Mouse (Mus musculus) heart, adult 2 months (tissue): ENCODE results near the gene Sdhaf2. TPM values are rescaled to one million over a fixed set of nuclear protein-coding genes. Genes with fewer than 3 reads are reported as not detected.
A peak's percentile ranks its signal among the peaks of the same experiment; 100 is the strongest.

ENCODE experiments used
- DNase-seq, 2 experiments: peaks; one replicate each; pipeline ENCODE4 v3.0.0; 2021
- H3K27ac ChIP-seq: fragments of 200-600 bp; 2 replicates; pipeline ENCODE4 v1.8.1; 2022
- H3K27me3 ChIP-seq: fragments of 200-500 bp; 2 replicates; pipeline ENCODE4 v1.6.1; 2012; ENCODE audit warnings: mild to moderate bottlenecking, low read length, inconsistent platforms, mixed read lengths; ENCODE audit not compliant: control insufficient read depth, insufficient read depth
- H3K36me3 ChIP-seq: fragments of 200-500 bp; 2 replicates; pipeline ENCODE4 v1.6.1; 2012; ENCODE audit warnings: low read length, inconsistent platforms; ENCODE audit not compliant: control insufficient read depth, insufficient read depth
- H3K4me1 ChIP-seq: fragments of 200-500 bp; 2 replicates; pipeline ENCODE4 v1.6.1; 2011; ENCODE audit warnings: low read length; ENCODE audit not compliant: control insufficient read depth, insufficient read depth
- H3K4me3 ChIP-seq: fragments of 200-600 bp; 2 replicates; pipeline ENCODE4 v1.8.1; 2022
- H3K79me2 ChIP-seq: fragments of 200-500 bp; replicated peaks from 2 replicates; pipeline ENCODE4 v1.6.1; 2012; ENCODE audit warnings: mild to moderate bottlenecking, inconsistent platforms, low read length, moderate library complexity, mixed read lengths; ENCODE audit not compliant: control insufficient read depth, insufficient read depth
- H3K9ac ChIP-seq: fragments of 200-500 bp; 2 replicates; pipeline ENCODE4 v1.6.1; 2012; ENCODE audit warnings: low read depth, mild to moderate bottlenecking, control low read depth, inconsistent platforms, low read length, mixed read lengths
- CTCF ChIP-seq: fragments of 200-600 bp; IDR thresholded peaks from 2 replicates; pipeline ENCODE4 v1.8.1; 2022; ENCODE audit warnings: antibody characterized with exemption, mild to moderate bottlenecking, moderate library complexity
- EP300 ChIP-seq: fragments of 200-500 bp; IDR thresholded peaks from 2 replicates; pipeline ENCODE4 v1.6.1; 2011; ENCODE audit warnings: low read depth, low read length, control low read depth; ENCODE audit not compliant: insufficient read depth
- POLR2A ChIP-seq: fragments of 200-500 bp; IDR thresholded peaks from 2 replicates; pipeline ENCODE4 v1.6.1; 2011; ENCODE audit warnings: mild to moderate bottlenecking, low read depth, low read length, control low read depth; ENCODE audit not compliant: insufficient read depth
- WGBS: fragments of 180-500 bp; shearing (Covaris S2); methylation state at CpG from one replicate; pipeline ENCODE4 v1.1.7; 2018; 5-methylcytosine and 5-hydroxymethylcytosine counted together
- intact Hi-C: fragments of 180-260 bp; cut with DNase I; formaldehyde crosslinking; loops from one replicate; pipeline ENCODE4 v1.15.1; 2025
- polyA plus RNA-seq: library from polyadenylated mRNA; depleted of rRNA; stranded (reverse); fragments of >200 nt; gene quantifications from 2 replicates; pipeline ENCODE4 v1.2.3, GENCODE M21; 2012
- total RNA-seq, 2 experiments: library from RNA; stranded (reverse); gene quantifications; 2 replicates each; pipeline ENCODE4 v1.2.3; 2021

The Sdhaf2 gene
- total and polyA plus RNA-seq, 3 experiments, result 45.7 to 77.9 (median 65.5) TPM

DNA sequence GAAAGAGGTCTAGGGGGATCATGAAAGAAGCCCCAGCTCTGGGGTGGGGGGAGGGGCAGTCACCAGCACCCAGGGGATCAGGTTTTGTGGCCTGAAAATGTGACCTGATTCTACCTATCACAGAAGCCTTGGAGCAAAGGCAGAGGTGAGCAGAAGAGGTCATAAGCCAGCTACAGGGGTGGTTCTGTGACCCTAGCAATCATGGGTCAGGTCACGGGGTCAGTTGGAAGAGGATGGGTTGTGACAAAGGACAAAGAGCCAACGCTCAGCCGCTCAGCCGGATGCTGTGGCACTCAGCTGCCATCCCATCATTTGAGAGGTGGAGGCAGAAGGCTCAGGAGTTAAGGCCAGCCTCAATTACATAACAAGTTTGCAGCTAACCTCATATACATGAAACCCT, 61.5 kb downstream of the Sdhaf2 start:
- TF ChIP-seq CTCF (no peak), POLR2A (no peak), EP300 (no peak)
- DNase-seq, result no peak

DNA sequence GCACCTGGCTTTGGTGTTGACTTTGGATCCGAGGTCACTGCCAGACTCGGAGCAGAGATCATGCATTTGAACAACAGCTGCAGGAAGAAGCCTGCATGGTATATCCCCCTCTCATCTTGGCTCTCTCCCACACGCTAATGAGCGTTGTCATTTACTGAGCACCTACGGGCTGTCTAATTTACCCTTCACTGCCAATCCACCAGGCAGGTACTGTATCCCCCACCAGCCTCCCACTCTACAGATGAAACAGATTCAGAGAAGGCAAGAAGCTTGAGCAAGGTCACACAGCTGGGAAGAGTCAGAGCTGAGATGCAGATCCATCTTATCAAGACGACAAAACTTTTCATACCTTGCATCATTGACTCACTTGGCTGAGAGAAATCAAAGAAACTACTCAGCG, 64.4 kb downstream of the Sdhaf2 start:
- WGBS, result 31% methylated on average over 7 of the region's 7 CpGs

More for the DNA sequence above, 61.5 kb downstream of the Sdhaf2 start:
- intact Hi-C loops, result no loop called here
- 53% methylated on average over 4 of the region's 4 CpGs for WGBS
- H3K9ac ChIP-seq, result no peak overlapping the region
- peaks cover 1% of the 10 kb centered on the region; the same call in 1 of the 2 replicates for H3K27me3 ChIP-seq
- H3K4me3 ChIP-seq, result no peak overlapping the region
- no peaks in the 10 kb centered on the region for H3K36me3 ChIP-seq
- no peak overlapping the region for H3K27ac ChIP-seq
- no peaks in the 10 kb centered on the region for H3K4me1 ChIP-seq
- no peaks in the 10 kb centered on the region for H3K79me2 ChIP-seq

DNA sequence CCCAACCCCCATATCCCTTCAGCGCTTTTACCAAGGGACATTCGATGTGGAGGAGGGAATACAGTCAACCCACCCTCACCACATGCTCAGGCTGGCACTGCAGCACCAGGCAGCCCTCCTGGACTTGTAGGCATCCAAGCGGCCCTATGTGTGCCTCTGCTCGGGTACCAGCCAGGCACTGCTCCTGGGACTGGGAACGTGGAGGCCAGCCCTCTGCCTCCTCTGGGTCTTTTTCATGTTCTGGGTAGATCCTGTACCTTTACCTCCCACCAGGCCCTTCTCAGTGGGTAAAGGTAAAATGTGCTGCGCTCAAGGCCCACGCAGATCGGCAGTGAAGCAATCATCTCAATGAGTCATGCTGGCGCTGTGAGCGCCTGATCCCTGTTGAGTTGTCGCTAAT, 66.0 kb downstream of the Sdhaf2 start:
- peaks cover 13% of the 10 kb centered on the region for H3K27me3 ChIP-seq
- H3K27ac ChIP-seq, result no peak overlapping the region
- intact Hi-C loops, result no loop called here
- WGBS, result 72% methylated on average over 11 of the region's 11 CpGs
- H3K4me3 ChIP-seq, result no peak overlapping the region
- H3K79me2 ChIP-seq, result no peaks in the 10 kb centered on the region
- no peaks in the 10 kb centered on the region for H3K4me1 ChIP-seq
- DNase-seq, result no peak
- TF ChIP-seq EP300 (no peak), CTCF (no peak), POLR2A (no peak)
- H3K36me3 ChIP-seq, result no peaks in the 10 kb centered on the region
- H3K9ac ChIP-seq, result no peak overlapping the region

More for the DNA sequence above, 64.4 kb downstream of the Sdhaf2 start:
- no peaks in the 10 kb centered on the region for H3K79me2 ChIP-seq
- no peak overlapping the region for H3K4me3 ChIP-seq
- H3K27ac ChIP-seq, result no peak overlapping the region
- no peaks in the 10 kb centered on the region for H3K36me3 ChIP-seq
- H3K27me3 ChIP-seq, result peaks cover 5% of the 10 kb centered on the region
- no peak overlapping the region for H3K9ac ChIP-seq
- H3K4me1 ChIP-seq, result no peaks in the 10 kb centered on the region
- intact Hi-C loops, result no loop called here
- DNase-seq, result no peak
- no peak for TF ChIP-seq EP300
- TF ChIP-seq CTCF, result no peak
- TF ChIP-seq POLR2A, result no peak

GRCm38 (mm10) chr19:10458096-10458495, 67.8 kb downstream of the Sdhaf2 start:
- 13% methylated on average over 8 of the region's 8 CpGs for WGBS
- peak in 1 of 2 experiments; percentile 31 for DNase-seq
- H3K4me1 ChIP-seq, result no peaks in the 10 kb centered on the region
- peaks cover 13% of the 10 kb centered on the region for H3K27me3 ChIP-seq
- H3K4me3 ChIP-seq, result no peak overlapping the region
- no peak overlapping the region for H3K9ac ChIP-seq
- TF ChIP-seq EP300 (no peak), POLR2A (no peak), CTCF (no peak)
- H3K36me3 ChIP-seq, result no peaks in the 10 kb centered on the region
- no peak overlapping the region for H3K27ac ChIP-seq
- H3K79me2 ChIP-seq, result no peaks in the 10 kb centered on the region
- intact Hi-C loops, result no loop called here

GRCm38 (mm10) chr19:10457484-10457800, 68.5 kb downstream of the Sdhaf2 start:
- no peaks in the 10 kb centered on the region for H3K79me2 ChIP-seq
- H3K27me3 ChIP-seq, result peaks cover 13% of the 10 kb centered on the region
- intact Hi-C loops, result no loop called here
- no peaks in the 10 kb centered on the region for H3K4me1 ChIP-seq
- TF ChIP-seq CTCF (no peak), EP300 (no peak), POLR2A (no peak)
- DNase-seq, result peak; percentile 52 to 59
- H3K9ac ChIP-seq, result no peak overlapping the region
- under 1% methylated on average over 34 of the region's 34 CpGs for WGBS
- peak overlapping the region; percentile 10; the same call in 1 of the 2 replicates for H3K4me3 ChIP-seq
- no peaks in the 10 kb centered on the region for H3K36me3 ChIP-seq
- no peak overlapping the region for H3K27ac ChIP-seq

GRCm38 (mm10) chr19:10456752-10457483, 69.0 kb downstream of the Sdhaf2 start, which contains the start of gene Lrrc10b:
TSS of gene Lrrc10b (minus strand) at chr19:10457473.
- H3K4me1 ChIP-seq, result no peaks in the 10 kb centered on the region
- peak within 1 kb of the TSS; percentile 34; the same call in 1 of the 2 replicates for H3K9ac ChIP-seq
- no peaks in the 10 kb centered on the region for H3K36me3 ChIP-seq
- under 1% methylated on average over 93 of the region's 96 CpGs for WGBS
- peak; percentile 59 to 62 for DNase-seq
- H3K27ac ChIP-seq, result no peak within 1 kb of the TSS
- peak within 1 kb of the TSS; percentile 46 for H3K4me3 ChIP-seq
- intact Hi-C loops, result no loop called here
- TF ChIP-seq POLR2A, result no peak
- TF ChIP-seq CTCF, result peak; percentile 58
- no peaks in the 10 kb centered on the region for H3K79me2 ChIP-seq
- peaks cover 13% of the 10 kb centered on the region for H3K27me3 ChIP-seq

DNA sequence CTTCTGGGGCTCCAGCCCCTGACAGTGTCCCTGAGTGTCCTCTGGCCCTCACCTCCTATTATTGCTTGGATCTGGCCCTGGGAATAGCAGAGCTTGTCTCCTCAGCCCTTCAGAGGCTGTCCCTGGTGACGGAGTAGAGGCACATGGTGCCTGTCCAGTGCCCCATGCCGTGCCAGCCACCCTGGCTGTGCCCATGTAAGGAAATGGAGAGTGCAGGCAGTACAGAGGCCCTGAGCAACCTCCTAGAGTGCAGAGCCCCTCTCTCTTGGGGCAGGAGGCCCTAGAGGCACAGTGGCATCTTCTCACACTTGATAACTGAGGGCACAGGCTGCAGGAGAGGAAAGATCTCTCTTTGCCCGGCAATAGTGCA, 70.5 kb downstream of the Sdhaf2 start:
- Histone ChIP-seq H3K79me2 (no peaks in the 10 kb centered on the region), H3K27me3 (peaks cover 13% of the 10 kb centered on the region), H3K36me3 (no peaks in the 10 kb centered on the region), H3K27ac (no peak overlapping the region), H3K4me3 (no peak overlapping the region), H3K4me1 (no peaks in the 10 kb centered on the region), H3K9ac (no peak overlapping the region)
- 48% methylated on average over 3 of the region's 3 CpGs for WGBS
- TF ChIP-seq EP300 (no peak), CTCF (no peak), POLR2A (no peak)
- intact Hi-C loops, result no loop called here
- DNase-seq, result peak in 1 of 2 experiments; percentile 35
